In the genomic region with DNA sequence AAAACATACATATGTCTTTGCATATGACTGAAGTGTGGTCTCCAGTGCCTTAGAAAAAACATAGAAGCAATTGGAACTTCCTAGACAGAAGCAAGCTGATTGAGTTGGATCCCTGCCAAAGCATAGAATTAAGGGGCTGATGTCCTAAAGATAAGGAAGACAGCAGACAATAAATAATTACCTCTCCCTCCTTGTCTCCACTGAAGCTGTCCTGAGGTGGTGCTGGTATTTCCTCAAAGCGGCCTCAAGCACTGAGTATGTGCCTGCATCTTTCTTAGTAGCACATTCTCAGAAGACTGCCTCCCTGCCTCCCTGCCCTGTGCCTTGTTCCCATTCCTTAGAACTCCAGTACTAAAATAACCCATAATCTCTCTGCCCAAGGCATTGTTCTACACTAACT, we compare ENCODE assay signal across 24 mouse cellular contexts. TPM values are rescaled to one million over a fixed set of nuclear protein-coding genes. Genes with fewer than 3 reads are reported as not detected.
"Had no signal": no experiment of that assay in that cellular context is flagged by ENCODE, and none has a peak within 500 bp of the region (broad histone marks: within the 10 kb centered on the region; RNA-seq: fewer than 3 reads in every experiment).

No protein-coding gene starts in this region.

- H3K4me1 ChIP-seq: limb, embryonic 10.5 days; limb, embryonic 13.5 days; liver, embryonic 13.5 days; midbrain, embryonic 12.5 days had no signal

- ATAC-seq: intestine, embryonic 16.5 days; midbrain, embryonic 16.5 days had no signal

- H3K4me2 ChIP-seq: limb, embryonic 13.5 days; liver, embryonic 13.5 days; midbrain, embryonic 12.5 days had no signal

- H3K27me3 ChIP-seq: limb, embryonic 13.5 days; liver, embryonic 13.5 days; midbrain, embryonic 12.5 days had no signal

- H3K36me3 ChIP-seq: limb, embryonic 10.5 days; limb, embryonic 13.5 days; liver, embryonic 13.5 days; midbrain, embryonic 12.5 days had no signal

- H3K9ac ChIP-seq: limb, embryonic 13.5 days; liver, embryonic 13.5 days; midbrain, embryonic 12.5 days had no signal

- H3K4me3 ChIP-seq: layer of hippocampus, adult 2 months; limb, embryonic 10.5 days; limb, embryonic 13.5 days; liver, embryonic 13.5 days; midbrain, embryonic 12.5 days; myocyte had no signal

- H3K27ac ChIP-seq: kidney, postnatal 0 days; layer of hippocampus, adult 2 months; limb, embryonic 10.5 days; limb, embryonic 13.5 days; liver, embryonic 13.5 days; midbrain, embryonic 12.5 days; stomach, postnatal 0 days had no signal

- DNase-seq: kidney, adult 2 months; kidney, postnatal 25 days; layer of hippocampus, adult 9-11 months; liver; liver, embryonic 13.5 days; lung, adult 2 months; lung, postnatal 14 days; lung, postnatal 4 days; thymus, adult 2 months; thymus, postnatal 14 days; thymus, postnatal 4 days had no signal

- H3K9me3 ChIP-seq: limb, embryonic 10.5 days; limb, embryonic 13.5 days; liver, embryonic 13.5 days; midbrain, embryonic 12.5 days had no signal

RNA-seq across cellular contexts. Expression of gene March11, which starts 15.6 kb away (rescaled TPM):
- polyA plus RNA-seq: large intestine, adult 2 months; liver, embryonic 13.5 days; liver, embryonic 16.5 days; small intestine, adult 2 months; spleen, adult 2 months; stomach, postnatal 0 days had no signal
